Mouse (Mus musculus): Measurements from ENCODE around the gene Mcts2. TPM values are rescaled to one million over a fixed set of nuclear protein-coding genes. Genes with fewer than 3 reads are reported as not detected.

Gene Mcts2
- polyA plus RNA-seq, 1 experiment, result 1.6 TPM

DNA sequence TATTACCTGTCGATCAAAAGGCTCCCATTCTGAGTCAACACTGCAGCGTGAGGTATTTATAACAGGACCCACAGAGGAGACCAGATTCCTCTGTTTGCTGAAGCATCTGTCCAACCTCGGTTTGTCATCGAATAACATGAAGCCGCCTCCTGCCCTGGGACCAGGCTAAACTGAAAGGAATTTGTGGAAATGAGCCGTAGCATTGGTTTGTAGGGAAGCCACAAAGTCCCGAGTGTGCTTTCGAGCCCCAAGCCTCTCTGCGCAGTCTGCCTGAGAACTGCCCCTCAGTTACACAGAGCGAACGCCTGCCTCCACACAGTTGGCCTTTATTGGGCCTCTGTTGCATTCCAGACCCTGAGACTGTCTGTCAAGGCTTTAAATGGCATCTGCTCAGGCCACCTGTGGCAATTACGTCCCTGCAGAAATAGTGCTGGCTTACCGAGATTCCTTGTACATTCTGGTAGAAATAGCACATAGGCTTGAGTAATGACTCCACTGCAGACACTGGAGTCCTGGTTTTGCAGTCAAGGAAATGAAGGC lies 11.5 kb upstream of the Mcts2 start:
- no peak for TF ChIP-seq GATA1 (IDR thresholded peaks at IDR 0.05; ENCODE audit: low read length)

DNA sequence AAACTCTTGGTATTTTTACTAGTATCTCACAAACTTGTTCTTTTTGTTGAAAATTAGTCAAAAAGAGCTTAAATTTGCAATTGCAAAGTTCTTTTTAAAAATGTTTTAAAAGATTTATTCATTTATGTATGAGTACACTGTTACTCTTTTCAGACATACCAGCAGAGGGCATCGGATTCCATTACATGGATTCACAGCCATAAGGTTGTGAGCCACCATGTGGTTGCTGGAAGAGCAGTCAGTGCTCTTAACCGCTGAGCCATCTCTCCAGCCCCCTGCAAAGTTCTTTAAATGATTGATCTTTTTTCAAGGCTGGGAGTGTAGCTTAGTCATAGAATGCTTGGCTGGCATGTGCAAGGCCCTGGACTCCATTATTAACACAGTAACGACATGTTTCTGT lies 8.5 kb upstream of the Mcts2 start:
- TF ChIP-seq GATA1 (IDR thresholded peaks at IDR 0.05; ENCODE audit: low read length), result no peak

DNA sequence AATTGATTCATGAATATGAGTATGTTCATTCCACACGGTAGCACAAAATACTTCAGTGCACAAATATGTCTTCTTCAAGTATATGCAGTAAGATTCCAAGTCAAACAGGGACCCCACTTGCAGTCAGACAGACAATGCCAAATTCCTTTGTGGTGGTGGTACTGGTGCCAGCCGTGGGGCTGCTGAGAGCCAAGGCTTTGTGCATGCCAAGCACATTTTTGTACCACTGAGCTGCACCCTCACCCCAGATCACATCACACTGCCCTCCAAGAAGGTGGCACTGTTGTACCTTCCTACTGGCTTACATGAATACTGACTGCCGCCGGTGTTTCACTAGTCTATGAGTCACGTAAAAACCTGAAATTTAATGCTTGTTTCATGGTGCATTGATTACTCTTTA lies 7.9 kb upstream of the Mcts2 start:
- TF ChIP-seq GATA1 (IDR thresholded peaks at IDR 0.05; ENCODE audit: low read length), result no peak

DNA sequence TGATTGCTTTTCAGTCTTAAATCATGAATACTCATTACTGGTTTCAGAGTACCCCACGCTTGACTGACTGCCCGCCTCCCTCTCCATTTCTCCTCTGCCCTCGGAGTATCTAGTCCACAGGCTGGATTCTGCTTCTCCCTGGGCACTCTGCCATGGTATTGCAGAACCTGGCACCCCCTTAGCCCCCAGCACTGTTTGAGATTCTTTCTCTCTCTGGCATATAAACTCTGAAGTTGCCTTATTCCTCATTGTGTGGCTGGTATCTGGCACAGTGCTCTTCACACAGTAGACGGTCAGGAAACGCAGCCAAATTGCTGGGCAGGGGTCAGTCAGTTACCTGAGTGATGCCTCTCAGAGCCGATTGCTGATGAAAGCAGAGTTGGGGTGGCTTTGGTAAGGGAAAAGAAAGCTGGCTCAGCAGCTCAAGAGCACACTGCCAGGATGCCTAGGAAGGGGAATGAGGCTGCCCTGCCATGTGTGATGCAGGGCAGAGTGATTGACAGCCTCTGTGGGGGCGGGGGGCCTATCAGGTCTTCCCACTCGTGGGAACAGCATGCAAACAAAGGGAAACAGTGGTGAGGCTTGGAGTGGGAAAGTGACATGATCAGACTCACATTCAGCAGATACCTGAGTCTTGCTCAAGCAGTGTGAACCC lies 7.0 kb upstream of the Mcts2 start:
- no peak for TF ChIP-seq GATA1 (IDR thresholded peaks at IDR 0.05; ENCODE audit: low read length)

DNA sequence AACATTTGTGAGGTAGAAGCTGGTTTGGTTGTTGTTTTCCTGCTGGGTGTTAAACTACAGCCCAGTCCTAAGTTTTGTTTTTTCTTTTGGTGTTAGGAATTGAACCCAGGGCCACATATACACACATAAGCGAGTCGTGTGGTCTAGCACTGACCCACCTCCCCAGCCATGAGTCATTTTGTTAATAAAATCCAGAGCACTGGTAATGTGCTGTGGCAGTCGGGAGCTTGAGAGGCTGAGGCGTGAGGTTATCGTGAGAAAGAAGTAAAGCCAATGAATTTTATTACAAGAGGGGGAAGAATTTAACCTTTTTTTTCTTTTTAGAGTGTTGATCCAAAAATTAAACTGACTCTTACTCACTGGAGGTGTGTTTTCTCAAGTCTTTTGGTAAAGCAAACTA lies 3.7 kb upstream of the Mcts2 start:
- TF ChIP-seq GATA1 (IDR thresholded peaks at IDR 0.05; ENCODE audit: low read length), result no peak

DNA sequence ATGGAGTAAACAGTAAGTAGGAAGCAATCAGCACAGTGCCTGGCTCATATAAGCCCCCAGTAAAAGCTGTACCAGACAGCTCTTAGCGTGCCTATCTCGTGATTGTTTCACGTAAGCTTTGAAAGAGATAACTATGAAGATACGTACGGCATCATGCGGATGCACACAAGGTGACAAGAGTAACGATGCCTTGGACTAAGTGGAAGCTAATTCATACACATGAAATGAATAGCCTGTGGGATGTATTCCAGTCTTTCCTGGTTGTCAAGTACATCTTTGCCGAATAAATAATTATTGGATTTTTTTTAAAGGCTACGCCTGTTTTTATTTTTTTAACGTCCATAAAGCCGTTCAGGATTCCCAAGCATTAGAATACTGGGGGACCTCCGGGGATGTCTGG lies 436 bp upstream of the Mcts2 start:
- no peak for TF ChIP-seq GATA1 (IDR thresholded peaks at IDR 0.05; ENCODE audit: low read length)

DNA sequence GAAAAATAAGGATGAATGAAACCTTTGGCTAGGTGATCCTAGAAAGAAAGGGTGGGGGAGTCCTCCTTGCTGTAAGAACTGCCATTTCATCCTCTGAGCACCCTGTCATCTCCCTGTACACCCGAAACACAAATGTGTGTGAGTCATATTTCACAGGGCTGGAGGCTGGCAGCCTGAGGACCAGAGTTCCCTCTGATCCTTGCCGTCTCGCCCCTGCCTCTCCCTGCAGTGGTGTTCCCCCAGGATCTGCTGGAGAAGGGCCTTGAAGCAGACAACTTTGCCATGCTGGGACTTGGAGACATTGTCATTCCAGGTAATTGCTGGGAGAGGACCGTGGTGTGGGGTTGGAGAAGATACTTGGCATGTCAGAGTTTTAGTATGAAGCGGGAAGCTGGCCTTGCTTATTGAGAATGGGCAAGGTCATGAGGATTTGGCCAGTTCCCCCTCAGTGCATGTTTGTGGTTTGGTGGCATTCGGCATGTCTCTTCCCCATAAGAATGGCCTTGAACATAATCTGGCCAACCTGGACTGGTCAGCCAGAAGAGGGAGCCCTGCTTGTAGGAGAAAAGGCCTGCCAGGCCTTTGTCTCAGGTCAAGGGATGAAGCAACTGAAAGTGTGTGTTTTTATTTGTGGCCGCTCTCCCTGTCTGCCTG lies 4.9 kb downstream of the Mcts2 start:
- TF ChIP-seq GATA1 (IDR thresholded peaks at IDR 0.05; ENCODE audit: low read length), result no peak

DNA sequence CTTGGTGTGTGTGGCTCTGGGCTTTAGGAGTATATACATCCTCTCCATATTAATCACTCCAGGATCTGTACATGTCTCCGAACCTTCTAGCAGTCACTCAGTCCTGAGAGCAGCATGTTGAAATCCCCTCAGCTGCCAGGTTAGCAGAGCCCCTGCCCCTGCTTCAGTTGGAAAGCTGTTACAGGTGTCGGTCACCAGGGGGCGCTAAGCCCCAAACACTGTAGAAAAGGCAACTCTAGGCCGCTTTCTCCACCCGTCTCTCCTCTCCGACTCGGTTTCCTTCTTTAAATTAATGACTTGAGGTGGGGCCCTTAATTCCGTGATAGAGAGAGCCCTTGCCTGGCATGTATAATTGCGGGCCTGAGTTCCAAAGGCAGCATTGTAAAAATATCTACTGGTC lies 6.4 kb downstream of the Mcts2 start:
- TF ChIP-seq GATA1 (IDR thresholded peaks at IDR 0.05; ENCODE audit: low read length), result no peak

DNA sequence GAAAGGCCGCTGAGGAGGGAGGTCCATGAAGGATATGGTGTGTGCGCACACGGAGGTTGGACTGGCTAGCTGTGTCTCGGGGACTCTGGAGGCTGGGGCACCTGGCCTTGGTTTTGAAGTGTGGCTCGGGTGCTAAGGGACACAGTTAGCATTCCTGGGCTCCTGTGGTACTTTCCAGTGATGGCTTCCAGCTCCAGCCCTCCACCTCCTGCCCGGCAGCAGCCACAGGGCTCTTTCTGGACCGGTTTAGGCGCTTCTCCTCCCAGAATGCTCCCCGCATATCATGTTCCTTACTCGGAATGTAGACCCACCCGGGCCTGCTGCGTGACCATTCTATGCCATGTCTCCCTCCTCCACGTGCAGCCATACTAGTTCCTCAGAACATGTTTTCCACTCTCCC lies 6.9 kb downstream of the Mcts2 start:
- TF ChIP-seq GATA1 (IDR thresholded peaks at IDR 0.05; ENCODE audit: low read length), result no peak

DNA sequence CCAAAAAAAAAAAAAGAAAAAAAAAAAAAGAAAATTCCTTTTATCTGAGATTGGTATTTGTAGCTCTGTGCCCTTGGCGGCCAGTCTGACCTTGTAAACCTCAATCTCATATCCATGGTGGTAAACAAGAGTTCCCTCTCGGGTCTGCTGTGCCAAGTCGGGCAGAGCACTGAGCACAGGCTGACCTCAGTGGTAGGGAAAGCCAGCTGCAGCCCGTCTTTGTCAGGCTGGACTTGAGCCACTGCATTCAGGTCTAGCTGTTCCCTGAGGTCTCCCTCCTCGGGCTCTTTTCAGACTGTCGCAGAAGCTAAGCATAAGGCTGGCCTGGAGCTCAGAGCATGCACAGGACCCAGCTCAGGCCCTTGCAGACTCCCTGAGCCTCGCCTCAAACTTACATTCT lies 7.9 kb downstream of the Mcts2 start:
- TF ChIP-seq GATA1 (IDR thresholded peaks at IDR 0.05; ENCODE audit: low read length), result no peak

DNA sequence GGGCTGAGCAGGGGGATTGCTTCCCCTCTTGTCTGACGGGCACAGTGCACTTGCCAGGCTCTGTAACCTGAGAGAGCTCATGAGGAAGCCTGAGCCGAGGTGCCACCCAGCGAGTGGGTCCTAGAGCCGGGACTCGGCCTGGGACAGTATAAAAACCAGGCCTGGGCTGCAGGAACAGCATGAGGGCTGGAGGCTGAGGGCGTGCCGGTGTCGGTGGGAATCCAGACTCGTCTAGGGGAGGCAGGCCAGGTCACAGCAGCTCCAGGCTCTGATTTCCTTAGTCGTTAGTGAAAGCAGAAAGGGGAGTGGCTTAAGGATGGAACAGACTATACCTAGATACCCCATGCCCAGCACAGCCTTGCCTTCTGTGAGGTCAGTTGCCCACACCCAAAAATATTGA lies 9.2 kb downstream of the Mcts2 start:
- TF ChIP-seq GATA1 (IDR thresholded peaks at IDR 0.05; ENCODE audit: low read length), result no peak

DNA sequence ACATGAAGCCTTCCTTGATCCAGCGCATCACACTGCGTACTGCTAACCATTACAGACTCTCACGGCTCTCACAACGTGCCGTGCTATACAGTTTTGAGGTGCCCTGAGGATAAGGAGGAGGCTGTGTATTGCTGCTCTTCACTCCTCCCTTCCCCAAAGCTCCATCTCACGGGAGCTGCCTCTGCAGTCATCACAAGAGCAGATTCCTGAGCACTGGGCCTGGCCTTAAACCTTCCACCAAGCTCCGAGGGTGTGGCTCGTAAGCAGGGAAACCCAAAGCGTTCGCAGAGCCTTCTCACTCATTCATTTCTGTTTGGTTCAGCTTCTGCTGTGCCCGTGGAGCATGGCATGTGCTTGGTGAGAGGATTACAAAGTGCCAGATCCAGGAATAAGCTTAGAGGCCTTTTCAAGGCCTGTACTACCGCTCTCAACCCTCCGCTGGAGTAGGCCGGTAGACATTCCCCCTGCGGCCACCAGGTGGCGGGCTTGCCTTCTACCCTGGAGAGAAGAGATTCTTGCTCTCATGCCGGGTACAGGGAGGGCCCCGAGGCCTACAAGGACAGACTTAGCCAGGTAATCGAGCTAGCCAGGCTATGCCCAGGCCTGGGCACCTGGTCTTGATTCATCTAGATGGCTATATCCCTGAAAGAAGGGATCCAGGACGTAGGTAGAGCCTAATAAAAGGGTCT lies 9.8 kb downstream of the Mcts2 start:
- TF ChIP-seq GATA1 (IDR thresholded peaks at IDR 0.05; ENCODE audit: low read length), result no peak

DNA sequence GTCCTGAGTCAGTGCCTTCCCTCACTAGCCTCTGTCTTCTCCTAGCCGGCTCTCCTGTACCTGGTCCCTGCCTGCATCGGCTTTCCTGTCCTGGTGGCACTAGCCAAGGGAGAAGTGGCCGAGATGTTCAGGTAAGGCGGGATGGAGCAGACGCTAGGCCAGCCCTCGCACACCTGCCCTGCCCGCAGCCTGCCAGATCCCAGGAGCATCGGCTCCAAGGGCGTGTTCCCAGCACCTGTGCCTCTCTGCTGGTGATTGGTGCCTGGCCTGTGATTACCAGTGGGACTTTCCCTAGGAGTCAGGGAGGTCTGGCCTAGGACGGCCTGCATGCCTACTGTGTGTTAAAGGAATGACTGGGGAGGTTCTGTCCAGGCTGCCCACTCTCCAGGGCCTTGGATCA lies 13.3 kb downstream of the Mcts2 start:
- TF ChIP-seq GATA1 (IDR thresholded peaks at IDR 0.05; ENCODE audit: low read length), result no peak

DNA sequence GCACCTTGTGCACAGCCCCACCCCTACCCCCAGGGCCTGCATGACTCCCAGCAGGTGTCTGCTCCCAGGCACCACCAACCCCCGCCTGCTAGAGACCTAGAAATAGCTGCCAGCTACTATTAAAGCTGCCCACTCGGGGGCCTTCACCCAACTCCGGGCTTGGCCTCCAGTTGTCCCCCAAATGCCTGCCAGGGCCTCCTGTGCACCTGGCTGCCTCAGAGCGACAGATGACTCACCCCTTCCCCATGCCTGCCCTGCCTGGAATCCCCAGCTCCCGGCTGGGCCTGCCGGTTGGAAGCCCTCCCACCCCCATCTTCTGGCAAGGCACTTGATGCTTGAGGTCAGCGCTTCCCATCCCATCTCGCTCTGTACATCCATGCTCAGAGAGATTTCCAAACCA lies 13.9 kb downstream of the Mcts2 start:
- TF ChIP-seq GATA1 (IDR thresholded peaks at IDR 0.05; ENCODE audit: low read length), result no peak

DNA sequence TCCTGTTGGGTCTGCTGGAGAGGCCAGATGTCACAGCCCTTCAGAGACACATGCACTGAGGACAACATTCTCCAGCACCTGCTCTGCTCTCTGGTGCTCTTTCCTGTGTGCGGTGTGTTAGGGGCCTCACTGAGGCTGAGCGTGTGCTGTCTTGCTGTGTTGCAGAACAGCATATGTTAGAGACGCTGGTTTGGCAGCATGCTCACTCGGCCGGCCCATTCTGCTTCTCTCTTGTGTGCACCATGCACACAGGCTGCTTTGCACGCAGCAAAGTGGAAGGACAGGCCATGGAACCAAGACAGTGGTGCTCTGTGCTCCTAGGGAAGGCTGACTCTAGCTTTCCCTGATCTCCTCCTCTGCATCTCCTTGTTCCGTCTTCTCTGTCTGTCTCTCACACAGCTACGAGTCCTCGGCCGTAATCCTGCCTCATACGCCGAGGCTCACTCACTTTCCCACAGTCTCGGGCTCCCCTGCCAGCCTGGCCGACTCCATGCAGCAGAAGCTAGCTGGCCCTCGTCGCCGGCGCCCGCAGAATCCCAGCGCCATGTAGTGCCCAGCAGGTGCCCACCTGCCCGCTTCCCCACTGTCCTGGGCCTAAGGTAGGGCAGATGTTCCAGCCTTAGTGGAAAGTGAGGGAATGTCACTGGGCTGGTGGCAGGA lies 16.9 kb downstream of the Mcts2 start:
- TF ChIP-seq GATA1 (IDR thresholded peaks at IDR 0.05; ENCODE audit: low read length), result no peak

DNA sequence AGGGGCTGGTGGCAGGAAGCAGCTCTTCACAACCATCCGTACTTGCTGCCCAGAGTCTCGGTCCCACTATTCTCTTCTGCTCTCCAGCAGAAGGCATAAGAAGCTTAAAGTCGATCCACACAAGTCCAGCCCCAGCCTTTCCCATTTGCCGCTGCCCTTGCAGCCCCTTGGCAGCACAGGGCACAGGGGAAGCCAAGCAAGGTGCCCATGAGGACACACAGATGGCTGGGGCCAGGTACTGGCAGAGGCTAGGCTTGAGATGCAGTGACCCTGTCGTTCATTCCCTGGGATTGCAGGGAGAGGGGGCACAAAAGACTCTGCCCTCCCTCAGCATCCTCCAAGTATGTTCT lies 17.4 kb downstream of the Mcts2 start:
- TF ChIP-seq GATA1 (IDR thresholded peaks at IDR 0.05; ENCODE audit: low read length), result no peak
